Mouse (Mus musculus): ENCODE data around the gene Slc6a15. TPM values are rescaled to one million over a fixed set of nuclear protein-coding genes. Genes with fewer than 3 reads are reported as not detected.

The Slc6a15 gene
- polyA plus RNA-seq, 1 experiment from 2014 or later, result 13.0 TPM

- Histone ChIP-seq H3K27ac (ENCODE audit: low read length) (no peak overlapping the region), H3K9ac (replicated peaks; ENCODE audit: low read depth, low read length) (no peak overlapping the region), H3K27me3 (ENCODE audit: control insufficient read depth, insufficient read depth, low read length) (no peaks in the 10 kb centered on the region), H3K4me2 (replicated peaks; ENCODE audit: low read depth, low read length) (no peak overlapping the region), H3K4me3 (ENCODE audit: low read depth, low read length) (no peak overlapping the region), H3K9me3 (ENCODE audit: control insufficient read depth, low read depth, low read length) (no peaks in the 10 kb centered on the region), H3K36me3 (ENCODE audit: control insufficient read depth, insufficient read depth, low read length) (no peaks in the 10 kb centered on the region), H3K4me1 (ENCODE audit: control insufficient read depth, insufficient read depth, low read length) (no peaks in the 10 kb centered on the region)
- no peak for ATAC-seq (ENCODE audit: insufficient number of reproducible peaks, insufficient read depth, low FRiP score, low read depth)
- WGBS, result 27% methylated on average over 4 of the region's 4 CpGs
These were observed 34.6 kb downstream of the Slc6a15 start for GRCm38 (mm10) chr10:103402171-103402570.

GRCm38 (mm10) chr10:103427717-103428116 is 60.1 kb downstream of the Slc6a15 start:
- H3K36me3 ChIP-seq (ENCODE audit: control insufficient read depth, insufficient read depth, low read length), result no peaks in the 10 kb centered on the region
- H3K9me3 ChIP-seq (ENCODE audit: control insufficient read depth, low read depth, low read length), result no peaks in the 10 kb centered on the region

GRCm38 (mm10) chr10:103442588-103442987 is 75.0 kb downstream of the Slc6a15 start:
- Histone ChIP-seq H3K9me3 (ENCODE audit: control insufficient read depth, low read depth, low read length) (no peaks in the 10 kb centered on the region), H3K9ac (replicated peaks; ENCODE audit: low read depth, low read length) (no peak overlapping the region), H3K4me1 (ENCODE audit: control insufficient read depth, insufficient read depth, low read length) (no peaks in the 10 kb centered on the region), H3K36me3 (ENCODE audit: control insufficient read depth, insufficient read depth, low read length) (no peaks in the 10 kb centered on the region), H3K4me2 (replicated peaks; ENCODE audit: low read depth, low read length) (no peak overlapping the region), H3K27me3 (ENCODE audit: control insufficient read depth, insufficient read depth, low read length) (no peaks in the 10 kb centered on the region), H3K27ac (ENCODE audit: low read length) (no peak overlapping the region), H3K4me3 (ENCODE audit: low read depth, low read length) (no peak overlapping the region)
- ATAC-seq (ENCODE audit: insufficient number of reproducible peaks, insufficient read depth, low FRiP score, low read depth), result no peak
- WGBS, result 80% methylated on average over 2 of the region's 2 CpGs

More at GRCm38 (mm10) chr10:103427717-103428116, 60.1 kb downstream of the Slc6a15 start:
- Histone ChIP-seq H3K9ac (replicated peaks; ENCODE audit: low read depth, low read length) (no peak overlapping the region), H3K4me1 (ENCODE audit: control insufficient read depth, insufficient read depth, low read length) (no peaks in the 10 kb centered on the region), H3K4me2 (replicated peaks; ENCODE audit: low read depth, low read length) (no peak overlapping the region), H3K27me3 (ENCODE audit: control insufficient read depth, insufficient read depth, low read length) (no peaks in the 10 kb centered on the region), H3K27ac (ENCODE audit: low read length) (no peak overlapping the region), H3K4me3 (ENCODE audit: low read depth, low read length) (no peak overlapping the region)
- 80% methylated on average over 1 of the region's 1 CpGs for WGBS
- ATAC-seq (ENCODE audit: insufficient number of reproducible peaks, insufficient read depth, low FRiP score, low read depth), result no peak

GRCm38 (mm10) chr10:103443070-103443469 is 75.5 kb downstream of the Slc6a15 start:
- no peak overlapping the region for H3K4me2 ChIP-seq (replicated peaks; ENCODE audit: low read depth, low read length)
- no peaks in the 10 kb centered on the region for H3K4me1 ChIP-seq (ENCODE audit: control insufficient read depth, insufficient read depth, low read length)
- peak; percentile 78; the same call in 1 of the 2 replicates for ATAC-seq (ENCODE audit: insufficient number of reproducible peaks, insufficient read depth, low FRiP score, low read depth)
- no peaks in the 10 kb centered on the region for H3K36me3 ChIP-seq (ENCODE audit: control insufficient read depth, insufficient read depth, low read length)
- H3K27me3 ChIP-seq (ENCODE audit: control insufficient read depth, insufficient read depth, low read length), result no peaks in the 10 kb centered on the region
- H3K4me3 ChIP-seq (ENCODE audit: low read depth, low read length), result no peak overlapping the region
- H3K9me3 ChIP-seq (ENCODE audit: control insufficient read depth, low read depth, low read length), result no peaks in the 10 kb centered on the region
- H3K27ac ChIP-seq (ENCODE audit: low read length), result no peak overlapping the region
- 35% methylated on average over 3 of the region's 3 CpGs for WGBS
- no peak overlapping the region for H3K9ac ChIP-seq (replicated peaks; ENCODE audit: low read depth, low read length)

- no peak for ATAC-seq (ENCODE audit: insufficient number of reproducible peaks, insufficient read depth, low FRiP score, low read depth)
- no peaks in the 10 kb centered on the region for H3K9me3 ChIP-seq (ENCODE audit: control insufficient read depth, low read depth, low read length)
- no peak overlapping the region for H3K9ac ChIP-seq (replicated peaks; ENCODE audit: low read depth, low read length)
- H3K4me3 ChIP-seq (ENCODE audit: low read depth, low read length), result no peak overlapping the region
- 37% methylated on average over 2 of the region's 2 CpGs for WGBS
- H3K36me3 ChIP-seq (ENCODE audit: control insufficient read depth, insufficient read depth, low read length), result no peaks in the 10 kb centered on the region
- H3K4me1 ChIP-seq (ENCODE audit: control insufficient read depth, insufficient read depth, low read length), result no peaks in the 10 kb centered on the region
- no peak overlapping the region for H3K27ac ChIP-seq (ENCODE audit: low read length)
- H3K27me3 ChIP-seq (ENCODE audit: control insufficient read depth, insufficient read depth, low read length), result no peaks in the 10 kb centered on the region
- no peak overlapping the region for H3K4me2 ChIP-seq (replicated peaks; ENCODE audit: low read depth, low read length)
These were observed 80.8 kb downstream of the Slc6a15 start for GRCm38 (mm10) chr10:103448340-103448739.

GRCm38 (mm10) chr10:103457896-103458295 is 90.3 kb downstream of the Slc6a15 start:
- H3K4me2 ChIP-seq (replicated peaks; ENCODE audit: low read depth, low read length), result no peak overlapping the region
- no peak for ATAC-seq (ENCODE audit: insufficient number of reproducible peaks, insufficient read depth, low FRiP score, low read depth)
- no peaks in the 10 kb centered on the region for H3K4me1 ChIP-seq (ENCODE audit: control insufficient read depth, insufficient read depth, low read length)
- H3K36me3 ChIP-seq (ENCODE audit: control insufficient read depth, insufficient read depth, low read length), result no peaks in the 10 kb centered on the region
- no peak overlapping the region for H3K27ac ChIP-seq (ENCODE audit: low read length)
- no peaks in the 10 kb centered on the region for H3K27me3 ChIP-seq (ENCODE audit: control insufficient read depth, insufficient read depth, low read length)
- no peak overlapping the region for H3K9ac ChIP-seq (replicated peaks; ENCODE audit: low read depth, low read length)
- H3K9me3 ChIP-seq (ENCODE audit: control insufficient read depth, low read depth, low read length), result no peaks in the 10 kb centered on the region
- WGBS, result 90% methylated on average over 1 of the region's 1 CpGs
- no peak overlapping the region for H3K4me3 ChIP-seq (ENCODE audit: low read depth, low read length)

Other genes with a start within 250 kb of the Slc6a15 start
- 0.45 and 1.1 TPM in 2 replicates for gene Lrriq1, start 131.5 kb upstream of the Slc6a15 start, polyA plus RNA-seq (2014; fragmentation: Nextera tagmentation; extraction: Ambion mirVana)